Mouse (Mus musculus): ENCODE measurements at regions not wholly inside any gene's neighbourhood (a gene's known extent, or its start where the extent isn't known, plus 50 kb on each side); places are given as distances from the start of the nearest gene placed in this dataset.
A peak's percentile ranks its signal among the peaks of the same experiment; 100 is the strongest.

DNA sequence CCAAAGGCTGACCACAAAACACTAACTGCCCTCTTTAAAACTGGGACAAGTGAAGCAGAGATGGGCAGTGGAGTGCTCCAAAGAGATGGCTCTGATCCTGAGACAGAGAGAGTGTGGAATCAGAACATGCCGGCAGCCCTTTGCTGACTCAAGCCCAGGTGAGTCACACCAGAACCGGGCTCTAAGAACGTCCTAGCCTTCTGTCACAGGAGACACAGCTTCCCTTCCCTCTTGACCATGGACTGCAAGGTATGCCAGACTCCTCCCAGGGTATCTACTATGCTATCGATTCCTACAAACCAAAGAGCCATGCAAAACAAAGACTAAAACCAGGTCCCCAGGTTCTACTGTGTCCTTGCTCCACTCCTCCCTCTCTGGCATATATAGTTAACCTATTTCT, 98.0 kb downstream of the Dhx15 start:
- no peak for DNase-seq

DNA sequence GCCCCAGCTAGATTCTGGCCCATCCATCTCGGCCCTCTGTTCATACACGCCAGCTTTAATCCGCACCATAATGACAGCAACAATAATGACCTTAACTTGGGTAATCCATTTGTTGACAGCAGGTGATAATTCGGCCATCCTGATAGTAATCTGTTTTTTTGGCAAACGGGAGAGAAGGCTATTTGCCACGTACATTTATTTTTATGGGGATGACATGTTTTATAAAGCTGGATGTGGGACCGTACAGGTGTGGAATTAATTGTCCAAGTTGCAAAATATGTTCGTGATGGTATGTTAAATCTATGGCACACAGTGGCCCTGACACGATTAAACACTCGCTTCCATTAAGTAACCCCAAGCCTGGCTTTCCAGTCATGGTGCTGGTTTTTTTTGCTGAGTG, 102.2 kb downstream of the Dhx15 start:
- no peak for DNase-seq

DNA sequence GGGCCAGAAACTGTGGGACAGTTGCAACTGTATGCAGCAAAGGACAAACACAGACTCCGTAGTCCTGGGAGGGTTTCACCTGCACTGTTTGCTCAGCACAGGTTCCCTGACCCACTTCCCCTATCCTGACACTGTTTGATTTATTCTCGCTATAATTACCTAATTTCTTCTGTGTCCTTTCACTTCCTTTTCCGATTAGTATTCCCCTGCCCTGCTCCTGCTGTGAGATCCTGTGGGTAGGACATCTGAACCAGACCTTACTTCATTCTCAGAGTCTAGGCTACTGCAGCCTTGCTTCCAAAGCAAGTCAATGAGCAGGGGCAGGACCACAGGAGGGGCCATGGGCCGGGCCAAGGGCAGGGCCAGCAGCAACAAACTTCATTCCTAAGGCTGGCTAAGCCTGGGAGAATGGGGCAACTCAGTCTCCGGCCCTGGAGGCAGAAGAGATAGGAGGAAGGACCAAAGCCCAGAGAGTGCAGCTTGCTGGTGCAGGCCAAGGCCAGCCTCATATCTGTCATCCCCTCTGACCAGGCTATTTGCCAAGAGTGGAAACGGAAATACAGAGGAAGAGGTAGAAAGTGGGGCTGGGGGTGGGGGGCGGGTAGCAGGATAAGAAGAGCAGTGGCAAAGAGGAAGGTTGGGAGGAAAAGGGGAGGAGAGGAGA, 103.4 kb downstream of the Dhx15 start:
- no peak for DNase-seq

DNA sequence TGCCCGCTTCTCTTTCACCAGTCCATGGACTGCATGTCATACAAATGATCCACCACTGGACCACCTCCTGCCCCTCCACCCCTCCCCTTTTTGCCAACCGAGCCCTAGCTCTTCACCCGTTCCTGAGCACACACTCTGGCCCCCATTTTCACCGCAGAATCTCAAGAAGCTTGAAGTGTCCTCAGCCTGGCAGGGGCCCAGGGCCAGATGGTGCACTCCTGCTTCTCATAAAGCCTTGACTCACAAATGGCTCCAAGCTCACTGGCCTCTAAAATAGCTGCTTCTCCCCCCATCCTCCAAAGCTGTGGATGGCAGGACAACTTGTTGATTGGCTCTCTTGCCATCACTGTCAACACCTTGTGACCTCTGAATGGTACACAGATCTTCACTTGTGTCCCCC, 110.0 kb downstream of the Dhx15 start:
- DNase-seq, result no peak

DNA sequence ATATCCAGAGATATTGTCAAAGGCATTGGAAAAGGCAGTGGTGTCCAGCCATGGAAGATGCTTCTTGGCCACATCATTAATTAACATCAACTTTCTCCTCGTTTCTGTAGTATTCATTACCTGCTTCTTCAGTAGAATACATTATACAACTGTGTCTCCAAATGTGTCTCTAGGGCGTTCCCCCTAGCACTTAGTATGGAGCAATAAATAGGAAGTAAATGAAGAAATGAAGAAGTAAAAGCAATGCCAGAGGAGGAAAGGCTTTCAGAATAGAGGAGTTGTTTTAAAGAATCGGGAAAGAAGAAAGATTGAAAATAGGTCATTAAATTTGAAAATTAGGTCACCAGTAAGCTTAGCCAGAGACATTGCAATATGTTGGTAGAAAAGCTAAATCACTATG, 112.6 kb downstream of the Dhx15 start:
- DNase-seq, result no peak

DNA sequence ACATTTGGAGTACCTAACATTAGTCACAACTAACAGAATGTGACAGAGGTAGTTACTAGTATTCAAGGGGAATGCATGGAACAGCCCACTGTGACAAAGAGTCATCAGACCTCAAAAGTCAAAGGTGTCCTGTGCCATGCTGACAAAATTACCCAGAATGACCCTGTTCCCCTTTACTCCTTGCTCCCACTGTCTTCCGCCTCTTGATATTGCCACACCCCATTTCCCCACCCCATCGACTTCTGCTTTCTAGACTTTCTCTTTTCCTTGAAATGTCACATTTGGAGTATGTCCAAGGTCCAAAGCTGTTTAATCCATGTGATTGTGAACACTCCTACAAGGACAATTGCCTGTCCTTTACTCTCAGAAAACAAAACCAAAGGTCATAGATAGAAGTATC, 115.2 kb downstream of the Dhx15 start:
- no peak for DNase-seq

GRCm38 (mm10) chr5:52064804-52065451, 125.4 kb downstream of the Dhx15 start:
- DNase-seq, result peak; percentile 60 to 62

DNA sequence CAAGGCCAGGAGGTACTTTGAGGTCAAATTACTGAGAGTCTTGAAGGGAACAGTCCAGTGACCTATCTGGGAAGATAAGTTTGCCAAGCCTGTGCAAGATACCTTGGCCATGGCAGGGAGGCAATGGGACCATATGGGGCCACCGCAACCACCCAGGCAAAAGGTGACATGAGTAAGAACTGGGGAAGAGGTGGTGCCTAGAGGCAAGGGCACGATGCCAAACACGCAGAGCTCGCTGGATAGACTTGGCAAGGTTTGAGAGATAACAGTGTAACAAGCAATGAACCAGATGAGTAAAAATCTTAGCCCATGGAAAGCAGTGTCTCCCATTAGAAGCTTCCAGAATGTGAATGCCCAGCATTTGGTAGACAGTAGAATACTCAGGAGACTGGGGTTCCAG, 128.1 kb downstream of the Dhx15 start:
- no peak for DNase-seq

- no peak for DNase-seq
Measured at GRCm38 (mm10) chr5:52061226-52061625, 129.1 kb downstream of the Dhx15 start.

DNA sequence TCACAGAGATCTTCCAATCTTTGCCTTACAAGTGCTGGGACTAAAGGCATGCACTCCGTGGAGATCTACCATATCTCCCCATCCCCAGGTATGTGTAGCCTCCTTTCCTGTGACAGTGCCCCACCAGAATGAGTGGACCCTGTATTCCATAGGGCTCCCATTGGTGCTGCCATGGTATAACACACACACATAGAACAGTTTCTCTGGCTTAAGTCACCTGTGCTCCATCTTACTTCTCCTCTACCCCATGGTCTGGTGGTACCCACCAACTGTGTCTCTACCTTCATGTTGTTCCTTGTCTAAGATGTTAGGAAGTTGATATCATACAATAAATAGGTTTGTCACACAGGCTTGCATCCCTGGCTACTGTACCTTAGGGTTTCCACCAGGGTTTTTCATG, 133.1 kb downstream of the Dhx15 start:
- DNase-seq, result no peak

- DNase-seq, result no peak
Measured at GRCm38 (mm10) chr5:52052072-52052465, 138.2 kb downstream of the Dhx15 start.

DNA sequence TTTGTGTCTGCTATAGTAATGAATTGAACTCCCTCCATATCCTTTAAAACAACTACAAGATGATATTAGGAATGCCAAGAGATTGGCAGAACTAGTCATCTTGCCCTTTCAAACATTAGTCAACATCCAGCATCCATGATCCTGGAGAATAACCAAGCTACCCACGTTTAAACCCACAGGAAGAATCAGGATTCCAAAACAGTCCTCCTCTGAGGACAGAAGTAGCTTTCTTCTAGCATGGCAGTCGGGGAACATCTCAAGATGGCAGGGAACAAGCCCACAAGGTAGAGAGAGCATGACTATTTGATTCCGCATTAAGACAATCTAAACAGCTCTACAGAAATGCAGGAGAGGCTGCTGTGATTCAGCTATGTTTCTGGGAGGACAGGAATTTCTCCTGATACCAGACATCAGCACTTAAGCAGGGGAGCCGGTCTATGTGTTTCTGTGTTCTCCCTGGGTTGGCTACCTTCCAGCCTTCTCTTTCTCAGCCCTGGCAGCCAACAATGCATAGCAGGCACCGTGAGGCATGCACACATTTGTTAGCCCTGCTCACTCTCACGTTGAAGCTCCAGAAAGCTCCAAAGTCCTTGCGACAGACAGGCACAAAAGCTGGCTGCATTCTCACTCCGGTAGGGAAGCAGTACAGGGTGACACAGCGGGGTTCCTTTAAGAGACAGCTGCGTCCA, 138.8 kb downstream of the Dhx15 start:
- no peak for DNase-seq

DNA sequence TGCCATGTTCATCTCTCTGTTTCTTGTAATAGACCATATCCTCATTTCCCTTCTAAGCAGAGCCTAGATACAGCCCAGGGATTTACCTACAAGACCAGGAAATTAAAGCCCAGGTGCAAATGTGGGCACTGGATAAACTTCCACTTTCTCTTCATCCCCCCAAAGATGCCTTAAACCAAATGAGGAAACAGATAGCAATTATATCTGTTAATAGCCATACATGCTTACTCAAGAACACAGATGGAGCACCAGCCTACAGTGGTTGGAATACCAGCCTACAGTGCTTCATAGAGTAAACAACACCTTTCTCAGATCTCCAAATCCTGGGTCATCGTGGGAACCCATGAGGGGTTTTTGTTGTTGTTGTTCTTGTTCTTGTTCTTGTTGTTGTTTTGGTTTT, 141.5 kb downstream of the Dhx15 start:
- no peak for DNase-seq

GRCm38 (mm10) chr5:52046704-52047103, 143.6 kb downstream of the Dhx15 start:
- DNase-seq, result no peak

GRCm38 (mm10) chr5:52044101-52044500, 146.2 kb downstream of the Dhx15 start:
- no peak for DNase-seq

- no peak for DNase-seq
Measured at GRCm38 (mm10) chr5:52041447-52041846, 148.9 kb downstream of the Dhx15 start.

DNA sequence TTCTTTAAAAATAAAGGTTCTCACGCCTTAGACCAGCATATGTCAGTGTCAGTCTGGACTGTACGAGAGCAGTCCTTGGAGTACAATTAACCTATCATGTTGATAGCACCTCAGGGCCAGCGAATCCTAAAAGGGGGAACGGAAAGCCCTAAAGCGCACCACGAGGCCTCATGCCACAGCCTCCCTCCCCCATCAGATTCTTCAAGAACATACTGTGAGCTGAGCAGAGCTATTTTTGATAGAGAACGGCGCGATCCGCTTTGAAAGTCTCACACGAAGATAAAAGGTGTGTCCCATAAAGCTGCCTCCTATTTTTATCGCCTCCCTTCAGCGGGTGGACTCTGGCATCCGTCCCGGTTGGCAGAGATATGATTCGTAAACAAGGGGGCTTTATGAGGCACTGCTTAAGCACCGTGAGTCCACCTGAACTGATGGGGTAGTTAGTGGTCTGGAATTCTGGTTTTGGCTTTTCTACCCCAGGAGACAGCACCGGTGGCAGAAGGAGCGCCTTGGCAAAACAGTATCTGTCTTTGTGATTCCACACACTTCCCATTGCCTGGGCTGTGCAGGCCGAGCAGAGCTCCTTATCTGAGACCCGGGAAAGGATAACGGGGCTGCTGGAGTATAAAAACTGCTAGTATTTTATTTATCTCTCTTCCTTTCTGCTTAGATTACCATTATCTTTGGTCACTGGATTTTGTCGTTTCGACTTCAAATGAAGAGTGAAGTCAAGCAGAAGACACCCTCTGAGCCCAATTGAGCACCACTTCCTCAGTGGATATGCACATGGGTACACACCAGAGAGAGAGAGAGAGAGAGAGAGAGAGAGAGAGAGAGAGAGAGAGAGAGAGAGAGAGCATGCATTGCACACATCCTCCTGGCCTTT, 149.6 kb downstream of the Dhx15 start:
- no peak for DNase-seq

- DNase-seq, result no peak
Measured at GRCm38 (mm10) chr5:52035339-52035738, 155.0 kb downstream of the Dhx15 start.

GRCm38 (mm10) chr5:52027478-52027877, 162.8 kb downstream of the Dhx15 start:
- DNase-seq, result no peak

DNA sequence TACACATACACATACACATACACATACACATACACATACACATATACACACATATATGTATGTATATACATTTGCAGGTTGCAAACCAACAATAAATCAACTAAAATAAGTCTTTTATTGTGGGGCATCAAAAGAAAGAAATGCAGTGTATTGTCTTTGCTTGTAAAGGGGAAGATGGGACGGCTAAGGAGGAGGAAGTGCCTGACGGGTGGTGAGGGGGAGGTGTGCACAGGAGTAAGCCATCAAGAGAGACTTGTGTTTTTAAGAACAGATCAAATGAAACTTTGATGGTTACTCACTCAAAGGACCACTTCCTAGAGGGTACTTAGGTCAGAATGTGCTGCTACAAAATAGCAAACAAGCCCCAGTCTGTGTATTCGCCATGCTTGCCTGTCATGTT, 164.2 kb downstream of the Dhx15 start:
- no peak for DNase-seq

DNA sequence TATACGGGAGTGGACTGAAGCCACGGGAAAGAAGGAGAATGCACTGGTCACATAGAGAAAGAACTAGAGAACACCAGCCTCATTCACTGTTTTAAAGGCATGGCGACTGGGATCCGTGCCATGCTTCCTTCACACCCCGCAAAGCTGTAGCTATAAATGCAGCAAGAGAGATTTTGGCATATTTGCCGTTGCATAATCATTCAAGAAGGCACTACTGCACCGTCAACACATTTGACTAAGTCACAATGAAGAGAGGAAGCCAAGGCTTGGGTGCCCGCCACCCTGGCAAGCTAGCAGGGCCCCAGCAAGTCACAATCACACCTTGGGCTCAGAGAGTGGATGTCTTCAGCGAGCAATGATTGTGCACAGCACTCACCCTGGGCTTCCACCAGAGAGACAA, 167.1 kb downstream of the Dhx15 start:
- DNase-seq, result no peak

GRCm38 (mm10) chr5:52016992-52017391, 173.3 kb downstream of the Dhx15 start:
- no peak for DNase-seq

- DNase-seq, result no peak
Measured at GRCm38 (mm10) chr5:52015786-52016185, 174.5 kb downstream of the Dhx15 start.

Data from thymus, postnatal 36 days (tissue).